Mouse (Mus musculus): ENCODE measurements around the gene Ndufs8.

DNA sequence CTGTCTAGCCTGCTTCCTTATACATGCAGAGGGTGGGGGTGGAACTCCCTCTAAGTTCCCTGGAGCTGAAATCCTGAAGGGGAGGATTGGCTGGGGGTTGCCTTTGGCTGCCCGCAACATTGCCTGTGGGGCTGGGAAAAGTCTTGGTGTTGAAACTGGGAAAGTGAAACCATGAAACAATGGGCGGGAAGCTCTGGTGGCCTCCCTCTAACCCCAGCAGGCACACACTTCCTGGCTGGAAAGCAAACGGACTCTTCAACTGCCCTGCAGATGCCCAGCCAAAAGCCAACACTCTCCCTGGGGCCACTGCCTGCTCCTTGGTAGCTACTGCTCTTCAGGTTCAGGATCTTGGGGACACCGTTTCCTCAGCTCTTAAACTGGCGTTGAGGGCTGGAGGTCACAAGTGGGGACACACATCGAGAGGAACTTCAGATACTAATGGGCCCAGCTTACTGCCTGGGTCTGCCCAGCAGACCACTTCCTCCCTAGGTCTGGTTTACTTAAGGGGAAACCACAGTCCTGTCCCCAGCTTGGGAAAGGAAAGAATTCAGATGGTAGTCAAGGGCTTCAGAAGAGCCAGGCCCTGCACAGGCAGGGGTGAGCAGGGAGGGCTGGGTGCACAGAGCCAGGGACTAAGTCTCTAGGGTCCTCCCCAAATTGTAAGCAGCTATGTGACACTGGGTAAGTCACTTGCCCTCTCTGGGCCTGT is 7.2 kb downstream of the Ndufs8 start:
- TF ChIP-seq CTCF (conservative IDR thresholded peaks at IDR 0.05; ENCODE audit: low read length), result no peak
- TF ChIP-seq NANOG (IDR thresholded peaks at IDR 0.05; ENCODE audit: borderline replicate concordance, low read length), result no peak
- TF ChIP-seq POU5F1 (IDR thresholded peaks at IDR 0.05; ENCODE audit: borderline replicate concordance, low read length), result no peak

All from E14TG2a.4 (cell line).